Mouse (Mus musculus) liver, embryonic 13.5 days (tissue): ENCODE measurements around the gene Ankrd52. TPM values are rescaled to one million over a fixed set of nuclear protein-coding genes. Genes with fewer than 3 reads are reported as not detected.

Experiments
- ATAC-seq: fragments of 200-750 bp; cut with Nextera tagmentation; 2 replicates; pipeline ENCODE4 v1.8.0; 2017; ENCODE audit warnings: low read depth, mild to moderate bottlenecking, moderate number of reproducible peaks, moderate library complexity
- DNase-seq: peaks from one replicate; pipeline ENCODE4 v3.0.0; 2022
- H3K27ac ChIP-seq: fragments of 300-500 bp; sonication (generic); 2 replicates; pipeline ENCODE4 v1.5.1; 2015; ENCODE audit warnings: moderate library complexity, mild to moderate bottlenecking, inconsistent platforms
- H3K27me3 ChIP-seq: fragments of 300-500 bp; sonication (generic); 2 replicates; pipeline ENCODE4 v1.6.1; 2015; ENCODE audit warnings: mild to moderate bottlenecking, inconsistent platforms
- H3K36me3 ChIP-seq: fragments of 300-500 bp; sonication (generic); 2 replicates; pipeline ENCODE4 v1.6.1; 2015; ENCODE audit warnings: mild to moderate bottlenecking, inconsistent platforms
- H3K4me1 ChIP-seq: fragments of 300-500 bp; sonication (generic); replicated peaks from 2 replicates; pipeline ENCODE4 v1.6.1; 2015; ENCODE audit warnings: inconsistent platforms
- H3K4me2 ChIP-seq: fragments of 300-500 bp; sonication (generic); 2 replicates; pipeline ENCODE4 v1.6.1; 2015; ENCODE audit warnings: inconsistent platforms, mild to moderate bottlenecking, moderate library complexity
- H3K4me3 ChIP-seq: fragments of 300-500 bp; sonication (generic); replicated peaks from 2 replicates; pipeline ENCODE4 v1.5.1; 2015; ENCODE audit warnings: mild to moderate bottlenecking, inconsistent platforms
- H3K9ac ChIP-seq: fragments of 300-500 bp; sonication (generic); 2 replicates; pipeline ENCODE4 v1.6.1; 2015; ENCODE audit warnings: mild to moderate bottlenecking, inconsistent platforms
- H3K9me3 ChIP-seq: fragments of 300-500 bp; sonication (generic); replicated peaks from 2 replicates; pipeline ENCODE4 v1.6.1; 2016; ENCODE audit warnings: inconsistent platforms
- WGBS: fragments of 180-500 bp; shearing (Covaris S2); methylation state at CpG from one replicate; pipeline ENCODE4 v1.1.7; 2015; ENCODE audit not compliant: insufficient replicate concordance; 5-methylcytosine and 5-hydroxymethylcytosine counted together
- microRNA-seq: library from miRNA; unstranded; fragments of <30 nt; microRNA quantifications from one replicate; pipeline ENCODE4, GENCODE M21; 2016
- polyA plus RNA-seq: library from polyadenylated mRNA; unstranded; fragments of >200 nt; fragmentation: Nextera tagmentation; extraction: Ambion mirVana; gene quantifications from 2 replicates; pipeline ENCODE4 v1.2.1, GENCODE M21; 2015

The Ankrd52 gene
- polyA plus RNA-seq, 1 experiment from 2014 or later, result 5.0 TPM

DNA sequence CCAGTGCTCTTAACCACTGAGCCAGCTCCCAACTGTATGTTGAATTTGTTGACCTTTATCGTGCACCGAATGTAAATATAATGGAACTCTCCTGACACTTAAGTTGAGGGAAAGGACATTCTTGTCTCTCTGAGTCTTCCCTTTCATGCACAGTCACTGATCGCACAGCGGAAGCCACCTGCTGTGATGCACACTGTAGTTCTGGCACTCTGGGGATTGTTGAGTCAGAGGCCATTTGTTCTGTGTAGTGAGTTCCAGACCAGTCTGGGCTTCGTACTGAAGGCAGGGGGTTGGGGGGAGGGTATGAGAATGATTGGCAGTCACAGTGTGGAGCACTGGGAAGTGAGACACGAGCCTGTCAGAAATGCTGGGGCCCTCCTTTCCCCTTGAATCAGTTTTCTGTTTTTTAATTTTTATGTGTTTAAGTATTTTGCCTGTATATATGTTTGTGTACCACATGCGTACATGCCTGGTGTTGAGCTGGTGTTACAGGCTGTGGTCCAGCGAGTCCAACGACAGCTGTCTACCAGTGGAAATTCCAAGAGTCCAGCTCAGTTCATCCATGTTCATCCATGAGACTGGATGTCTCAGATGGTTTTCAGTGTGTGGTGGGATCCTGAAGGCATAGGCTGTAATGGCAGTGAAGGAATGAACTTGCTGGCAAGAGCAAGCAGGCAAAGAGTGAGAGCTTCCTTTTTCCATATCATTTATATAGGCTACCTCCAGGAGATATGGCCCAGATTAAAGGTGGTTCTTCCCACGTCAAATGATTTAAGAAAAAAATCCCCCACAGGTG, 64.6 kb downstream of the Ankrd52 start:
- DNase-seq (no peak), ATAC-seq (no peak)
- WGBS, result 77% methylated on average over 10 of the region's 10 CpGs
- H3K36me3 ChIP-seq, result peaks cover 39% of the 10 kb centered on the region
- no peak overlapping the region for H3K4me3 ChIP-seq
- H3K27ac ChIP-seq, result no peak overlapping the region
- no peak overlapping the region for H3K4me2 ChIP-seq
- H3K4me1 ChIP-seq, result peaks cover 8% of the 10 kb centered on the region; the same call in 1 of the 2 replicates
- H3K9ac ChIP-seq, result no peak overlapping the region
- H3K9me3 ChIP-seq, result no peaks in the 10 kb centered on the region
- no peaks in the 10 kb centered on the region for H3K27me3 ChIP-seq

DNA sequence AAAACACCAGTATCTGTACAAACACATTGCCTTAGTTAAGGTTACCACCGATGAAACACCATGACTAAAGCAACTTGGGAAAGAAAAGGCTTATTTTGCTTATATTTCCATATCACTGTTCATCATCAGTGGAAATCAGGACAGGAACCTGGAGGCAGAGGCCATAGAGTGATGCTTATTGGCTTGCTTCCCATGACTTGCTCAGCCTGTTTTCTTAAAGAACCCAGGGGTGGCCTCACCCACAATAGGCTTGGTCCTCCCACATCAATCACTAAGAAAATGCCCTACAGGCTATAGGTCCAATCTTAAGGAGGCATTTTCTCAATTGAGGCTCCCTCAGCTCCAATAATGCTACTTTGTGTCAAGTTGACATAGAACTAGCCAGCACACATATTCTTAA, 65.8 kb downstream of the Ankrd52 start:
- ATAC-seq, result no peak
- 52% methylated on average over 1 of the region's 1 CpGs for WGBS
- no peaks in the 10 kb centered on the region for H3K27me3 ChIP-seq
- H3K4me3 ChIP-seq, result no peak overlapping the region
- H3K27ac ChIP-seq, result no peak overlapping the region
- peaks cover 28% of the 10 kb centered on the region for H3K36me3 ChIP-seq
- H3K4me1 ChIP-seq, result peaks cover 8% of the 10 kb centered on the region; the same call in 1 of the 2 replicates
- H3K9ac ChIP-seq, result no peak overlapping the region
- H3K9me3 ChIP-seq, result no peaks in the 10 kb centered on the region
- H3K4me2 ChIP-seq, result no peak overlapping the region
- DNase-seq, result no peak

DNA sequence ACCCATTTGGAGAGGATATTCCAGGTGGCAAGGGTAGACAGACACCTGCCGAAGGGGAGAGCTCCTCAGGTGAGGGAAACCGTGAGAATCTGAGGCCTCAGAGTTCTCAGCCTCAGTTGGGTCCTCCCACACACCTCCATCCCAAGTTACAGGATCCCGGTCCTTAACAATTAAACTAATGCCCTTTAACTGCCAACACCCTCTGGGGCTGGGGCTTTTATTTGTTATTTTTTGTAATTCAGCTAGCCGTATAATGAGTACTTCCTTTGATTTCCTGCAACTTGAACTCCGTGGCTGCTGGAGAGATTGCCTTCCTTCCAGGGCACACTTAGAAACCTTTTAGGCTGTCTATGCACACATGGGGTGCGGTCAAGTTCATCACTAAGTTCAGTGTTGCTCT, 67.4 kb downstream of the Ankrd52 start:
- H3K27me3 ChIP-seq, result no peaks in the 10 kb centered on the region
- H3K4me1 ChIP-seq, result peaks cover 5% of the 10 kb centered on the region; the same call in 1 of the 2 replicates
- DNase-seq (no peak), ATAC-seq (no peak)
- H3K9me3 ChIP-seq, result no peaks in the 10 kb centered on the region
- H3K4me3 ChIP-seq, result no peak overlapping the region
- H3K4me2 ChIP-seq, result no peak overlapping the region
- H3K27ac ChIP-seq, result no peak overlapping the region
- no peak overlapping the region for H3K9ac ChIP-seq
- peaks cover 14% of the 10 kb centered on the region for H3K36me3 ChIP-seq
- WGBS, result 67% methylated on average over 6 of the region's 6 CpGs

DNA sequence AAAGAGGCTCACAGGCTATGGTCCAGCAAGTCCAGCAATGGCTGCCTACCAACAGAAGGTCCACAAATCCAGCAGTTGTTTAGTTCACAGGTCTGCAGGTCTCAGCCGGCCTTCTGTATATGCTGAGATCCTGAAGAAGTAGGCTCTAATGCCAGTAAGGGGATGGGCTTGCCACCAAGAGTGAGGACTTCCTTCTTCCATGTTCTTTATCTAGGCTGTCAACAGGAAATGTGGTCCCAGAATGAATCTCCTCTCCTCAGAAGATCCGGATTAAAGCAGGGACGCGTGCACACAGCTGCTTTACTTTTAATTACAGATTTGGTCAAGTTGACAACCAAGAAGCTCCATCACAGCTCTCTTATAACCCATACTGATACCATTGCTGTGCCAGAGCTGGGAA, 68.5 kb downstream of the Ankrd52 start:
- Histone ChIP-seq H3K36me3 (peaks cover 8% of the 10 kb centered on the region), H3K4me3 (no peak overlapping the region), H3K9me3 (no peaks in the 10 kb centered on the region), H3K27me3 (no peaks in the 10 kb centered on the region), H3K9ac (no peak overlapping the region), H3K27ac (no peak overlapping the region), H3K4me1 (peaks cover 5% of the 10 kb centered on the region; the same call in 1 of the 2 replicates), H3K4me2 (no peak overlapping the region)
- 14% methylated on average over 4 of the region's 4 CpGs for WGBS
- DNase-seq (no peak), ATAC-seq (no peak)

DNA sequence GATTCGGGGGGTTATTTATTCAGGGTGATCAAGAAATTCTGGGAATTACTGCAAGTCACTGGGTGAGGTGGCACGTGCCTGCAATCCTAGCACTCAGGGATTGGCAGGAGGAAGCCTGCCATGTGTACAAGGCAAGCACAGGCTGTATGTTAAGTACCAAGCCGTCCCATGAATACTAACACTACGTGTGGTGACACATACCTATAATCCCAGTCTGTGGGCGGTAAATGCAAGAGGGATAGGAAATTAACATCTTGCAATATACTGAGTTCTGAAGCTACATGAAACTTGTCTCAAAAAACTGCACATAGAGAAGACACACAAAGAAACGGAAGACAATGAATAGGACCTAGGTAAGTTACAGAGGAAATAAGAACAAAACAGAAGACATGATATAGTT, 74.1 kb downstream of the Ankrd52 start:
- no peaks in the 10 kb centered on the region for H3K36me3 ChIP-seq
- H3K27ac ChIP-seq, result no peak overlapping the region
- 67% methylated on average over 6 of the region's 6 CpGs for WGBS

DNA sequence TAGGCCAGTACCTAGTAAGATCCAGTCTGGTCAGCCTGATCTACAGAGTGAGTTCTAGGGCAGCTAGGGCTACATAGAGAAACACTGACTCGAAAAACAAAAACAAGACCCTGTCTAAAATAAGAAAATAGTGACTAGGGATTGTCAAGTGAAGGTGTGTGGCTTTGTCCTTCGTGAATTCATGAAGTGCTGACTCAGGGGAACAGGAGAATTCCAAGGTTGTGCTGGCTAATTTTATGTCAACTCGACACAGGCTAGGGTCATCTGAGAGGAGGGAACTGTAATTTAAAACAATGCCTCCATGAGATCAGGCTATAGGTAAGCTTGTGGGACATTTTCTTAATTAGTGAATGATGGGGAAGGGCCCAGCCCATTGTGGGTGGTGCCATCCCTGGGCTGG, 77.6 kb downstream of the Ankrd52 start:
- no peaks in the 10 kb centered on the region for H3K9me3 ChIP-seq
- H3K36me3 ChIP-seq, result no peaks in the 10 kb centered on the region
- H3K9ac ChIP-seq, result no peak overlapping the region
- no peak overlapping the region for H3K27ac ChIP-seq
- ATAC-seq, result no peak
- H3K27me3 ChIP-seq, result no peaks in the 10 kb centered on the region
- no peak overlapping the region for H3K4me3 ChIP-seq
- H3K4me2 ChIP-seq, result no peak overlapping the region
- no peak for DNase-seq
- H3K4me1 ChIP-seq, result peaks cover 32% of the 10 kb centered on the region
- 68% methylated on average over 3 of the region's 3 CpGs for WGBS

More for the DNA sequence above, 74.1 kb downstream of the Ankrd52 start:
- H3K27me3 ChIP-seq, result no peaks in the 10 kb centered on the region
- peaks cover 13% of the 10 kb centered on the region for H3K4me1 ChIP-seq
- no peak overlapping the region for H3K4me3 ChIP-seq
- H3K9ac ChIP-seq, result no peak overlapping the region
- H3K9me3 ChIP-seq, result no peaks in the 10 kb centered on the region
- ATAC-seq (no peak), DNase-seq (no peak)
- no peak overlapping the region for H3K4me2 ChIP-seq

DNA sequence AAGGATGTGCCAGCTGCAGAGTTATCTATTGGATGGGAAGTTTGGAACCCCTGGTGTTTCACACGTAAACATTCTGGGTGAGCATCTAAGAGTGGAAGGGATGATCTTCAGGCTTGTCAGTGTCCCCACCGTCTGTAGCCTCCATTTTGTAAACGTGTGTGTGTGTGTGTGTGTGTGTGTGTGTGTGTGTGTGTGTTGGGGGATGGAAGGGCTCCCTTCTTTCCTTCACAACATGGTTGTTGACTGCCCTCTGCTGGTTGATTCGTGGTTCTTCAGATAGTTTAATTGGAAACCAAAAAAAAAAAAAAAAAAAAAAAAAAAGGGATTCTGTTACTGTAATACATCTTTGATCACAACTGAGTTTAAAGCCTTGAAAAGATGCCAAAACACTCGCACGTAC, 78.4 kb downstream of the Ankrd52 start:
- Histone ChIP-seq H3K4me1 (peaks cover 35% of the 10 kb centered on the region), H3K4me3 (no peak overlapping the region), H3K9ac (0 out of 2 replicates have a peak overlapping the region, but pooled peaks have one; percentile 3), H3K9me3 (no peaks in the 10 kb centered on the region), H3K27ac (no peak overlapping the region), H3K4me2 (peak overlapping the region; percentile 41; the same call in 1 of the 2 replicates), H3K36me3 (no peaks in the 10 kb centered on the region), H3K27me3 (no peaks in the 10 kb centered on the region)
- WGBS, result 4% methylated on average over 6 of the region's 6 CpGs
- ATAC-seq (no peak), DNase-seq (peak; percentile 44)

DNA sequence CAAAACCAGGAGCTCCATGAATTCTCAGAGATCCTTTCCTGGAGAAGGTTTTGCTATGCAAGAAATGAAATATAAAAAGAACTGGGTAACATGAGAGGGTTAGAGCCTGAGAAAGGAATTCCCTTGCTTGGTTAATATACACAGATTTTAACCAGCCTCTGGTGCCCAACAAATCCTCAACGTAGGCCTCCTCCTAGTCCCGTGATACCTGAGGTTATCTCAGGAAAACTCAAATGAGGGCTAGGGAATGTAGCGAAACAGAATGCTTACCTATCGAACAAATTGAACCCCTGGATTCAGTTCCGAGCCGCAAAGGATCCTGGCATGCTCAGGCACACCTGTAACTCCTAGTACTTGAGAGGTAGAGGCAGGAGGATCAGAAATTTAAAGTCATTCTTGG, 80.8 kb downstream of the Ankrd52 start:
- H3K4me1 ChIP-seq, result peaks cover 46% of the 10 kb centered on the region
- H3K9ac ChIP-seq, result no peak overlapping the region
- 83% methylated on average over 6 of the region's 6 CpGs for WGBS
- H3K36me3 ChIP-seq, result peaks cover 19% of the 10 kb centered on the region
- no peaks in the 10 kb centered on the region for H3K27me3 ChIP-seq
- H3K4me2 ChIP-seq, result peak overlapping the region; percentile 92
- DNase-seq, result no peak
- no peaks in the 10 kb centered on the region for H3K9me3 ChIP-seq
- ATAC-seq, result no peak
- H3K27ac ChIP-seq, result peak overlapping the region; percentile 95; the same call in 1 of the 2 replicates
- peak overlapping the region; percentile 96 for H3K4me3 ChIP-seq

Small RNA genes lying within 50 kb of the gene (microRNA-seq; reads per million reads assigned to microRNA genes)
- gene Gm25361, result not detected
- gene Gm26308, result not detected
- gene Mir6914, result 1.5 reads per million
- gene Mir6915, result not detected
- 1.8 reads per million for gene Mir8105

Other genes with a start within 250 kb of the Ankrd52 start
- 7.0 and 8.8 TPM in 2 replicates for gene Rbms2, start 196.8 kb upstream of the Ankrd52 start, polyA plus RNA-seq
- gene Gls2, start 182.7 kb upstream of the Ankrd52 start, polyA plus RNA-seq, result 1.9 and 2.2 TPM in 2 replicates
- gene Spryd4, start 165.3 kb upstream of the Ankrd52 start, polyA plus RNA-seq, result 24.1 and 24.7 TPM in 2 replicates
- gene Mip, start 151.3 kb upstream of the Ankrd52 start, polyA plus RNA-seq, result 0.09 TPM in 1 of 2 replicates, not detected in the other
- gene Timeless, start 145.1 kb upstream of the Ankrd52 start, polyA plus RNA-seq, result 34.8 and 37.4 TPM in 2 replicates
- gene Apon, start 123.0 kb upstream of the Ankrd52 start, polyA plus RNA-seq, result 0.31 and 0.49 TPM in 2 replicates
- gene Apof, start 108.4 kb upstream of the Ankrd52 start, polyA plus RNA-seq, result 46.0 and 46.6 TPM in 2 replicates
- gene Stat2, start 106.6 kb upstream of the Ankrd52 start, polyA plus RNA-seq, result 5.7 and 6.3 TPM in 2 replicates
- 0.10 TPM in 1 of 2 replicates, not detected in the other for gene Il23a, start 78.4 kb upstream of the Ankrd52 start, polyA plus RNA-seq
- 11.8 and 14.4 TPM in 2 replicates for gene Pan2, start 73.8 kb upstream of the Ankrd52 start, polyA plus RNA-seq
- 99.7 and 105 TPM in 2 replicates for gene Cnpy2, start 54.7 kb upstream of the Ankrd52 start, polyA plus RNA-seq
- gene Cs, start 39.4 kb upstream of the Ankrd52 start, polyA plus RNA-seq, result 149 and 170 TPM in 2 replicates
- 4.6 and 4.8 TPM in 2 replicates for gene Coq10a, start 8.1 kb upstream of the Ankrd52 start, polyA plus RNA-seq
- 30.5 and 32.8 TPM in 2 replicates for gene Slc39a5, start 24.1 kb downstream of the Ankrd52 start, polyA plus RNA-seq
- gene Nabp2, start 34.4 kb downstream of the Ankrd52 start, polyA plus RNA-seq, result 57.3 and 64.4 TPM in 2 replicates
- gene Rnf41, start 34.5 kb downstream of the Ankrd52 start, polyA plus RNA-seq, result 9.0 and 10.7 TPM in 2 replicates
- gene Smarcc2, start 82.1 kb downstream of the Ankrd52 start, polyA plus RNA-seq, result 18.5 and 30.1 TPM in 2 replicates
- 498 and 524 TPM in 2 replicates for gene Myl6, start 117.0 kb downstream of the Ankrd52 start, polyA plus RNA-seq
- 1.2 and 1.3 TPM in 2 replicates for gene Myl6b, start 121.6 kb downstream of the Ankrd52 start, polyA plus RNA-seq
- 9.9 and 10.6 TPM in 2 replicates for gene Esyt1, start 148.8 kb downstream of the Ankrd52 start, polyA plus RNA-seq
- gene Zc3h10, start 170.7 kb downstream of the Ankrd52 start, polyA plus RNA-seq, result 6.2 and 7.1 TPM in 2 replicates
- 2,776 and 3,150 TPM in 2 replicates for gene Rpl41, start 172.2 kb downstream of the Ankrd52 start, polyA plus RNA-seq
- 207 and 228 TPM in 2 replicates for gene Pa2g4, start 188.9 kb downstream of the Ankrd52 start, polyA plus RNA-seq
- gene Erbb3, start 212.5 kb downstream of the Ankrd52 start, polyA plus RNA-seq, result 1.2 and 1.9 TPM in 2 replicates
- gene Rps26, start 249.6 kb downstream of the Ankrd52 start, polyA plus RNA-seq, result 486 and 551 TPM in 2 replicates